In the genomic region with DNA sequence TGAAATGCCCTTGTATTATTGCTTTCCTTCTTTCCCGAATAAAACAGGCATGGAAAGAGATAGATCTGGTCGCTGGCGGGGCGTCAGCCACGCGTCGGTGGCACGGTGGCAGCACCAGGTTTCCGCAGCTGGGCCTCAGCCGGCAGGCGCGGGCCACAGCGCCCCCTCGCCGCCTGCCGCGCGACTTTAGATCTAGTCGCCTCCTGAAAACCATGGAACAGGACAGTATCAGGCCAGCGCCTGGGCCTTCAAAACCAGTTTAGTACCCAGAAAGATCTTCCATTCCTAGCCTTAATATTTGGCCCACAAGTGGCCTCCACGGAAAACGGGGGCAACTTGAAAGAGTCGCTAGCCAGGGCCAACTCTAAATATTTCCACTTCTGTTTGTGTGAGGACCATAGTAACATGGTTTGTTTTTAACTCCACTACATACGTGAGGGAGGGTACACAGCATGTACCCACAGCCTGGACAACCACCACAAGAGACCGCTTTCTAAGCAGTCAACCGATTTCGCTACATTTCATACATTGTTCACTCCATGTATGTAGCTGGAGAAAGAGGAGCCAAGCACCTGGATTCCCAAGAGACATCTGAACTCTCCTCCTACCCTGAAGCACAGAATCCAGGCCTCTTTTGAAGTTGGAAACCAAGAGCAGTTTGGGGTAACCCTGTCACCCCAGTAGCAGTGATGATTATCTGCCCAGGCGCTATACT, we compare ENCODE assay signal across 8 mouse cellular contexts. TPM values are rescaled to one million over a fixed set of nuclear protein-coding genes. Genes with fewer than 3 reads are reported as not detected.
DNase-seq lines count a peak whose midpoint lies in the region; ATAC-seq lines count a peak whose summit lies in the region.

No protein-coding gene starts in this region.

- no peak overlapping the region for H3K9ac ChIP-seq in forebrain, embryonic 14.5 days (ENCODE audit: low read length)
- H3K9ac ChIP-seq in embryonic facial prominence, embryonic 13.5 days: no peak overlapping the region
- no peak overlapping the region for H3K9ac ChIP-seq in midbrain, embryonic 13.5 days (replicated peaks)

- H3K4me1 ChIP-seq in forebrain, embryonic 14.5 days (ENCODE audit: control insufficient read depth, insufficient read depth, low read length): peaks cover 10% of the 10 kb centered on the region
- peaks cover 43% of the 10 kb centered on the region for H3K4me1 ChIP-seq in forebrain, embryonic 10.5 days
- H3K4me1 ChIP-seq in embryonic facial prominence, embryonic 13.5 days: peaks cover 28% of the 10 kb centered on the region
- H3K4me1 ChIP-seq in midbrain, embryonic 13.5 days (replicated peaks): peaks cover 47% of the 10 kb centered on the region

- 0 out of 2 replicates have a peak overlapping the region, but pooled peaks have one; percentile 4 for H3K4me3 ChIP-seq in forebrain, embryonic 14.5 days (ENCODE audit: low read depth, low read length)
- H3K4me3 ChIP-seq in forebrain, embryonic 10.5 days: no peak overlapping the region
- peak overlapping the region; percentile 33; the same call in 1 of the 2 replicates for H3K4me3 ChIP-seq in embryonic facial prominence, embryonic 13.5 days
- peak overlapping the region; percentile 78 for H3K4me3 ChIP-seq in midbrain, embryonic 13.5 days (replicated peaks)

- no peak overlapping the region for H3K27ac ChIP-seq in forebrain, embryonic 14.5 days (ENCODE audit: low read depth, low read length)
- H3K27ac ChIP-seq in forebrain, embryonic 10.5 days: no peak overlapping the region
- no peak overlapping the region for H3K27ac ChIP-seq in embryonic facial prominence, embryonic 13.5 days
- no peak overlapping the region for H3K27ac ChIP-seq in midbrain, embryonic 13.5 days

- no peaks in the 10 kb centered on the region; the same call in 1 of the 2 replicates for H3K9me3 ChIP-seq in forebrain, embryonic 14.5 days (replicated peaks; ENCODE audit: control insufficient read depth, low read length)
- no peaks in the 10 kb centered on the region for H3K9me3 ChIP-seq in forebrain, embryonic 10.5 days
- no peaks in the 10 kb centered on the region for H3K9me3 ChIP-seq in embryonic facial prominence, embryonic 13.5 days
- no peaks in the 10 kb centered on the region for H3K9me3 ChIP-seq in midbrain, embryonic 13.5 days

- H3K36me3 ChIP-seq in forebrain, embryonic 14.5 days (ENCODE audit: control insufficient read depth, insufficient read depth, low read length): no peaks in the 10 kb centered on the region
- H3K36me3 ChIP-seq in forebrain, embryonic 10.5 days (replicated peaks): no peaks in the 10 kb centered on the region
- H3K36me3 ChIP-seq in embryonic facial prominence, embryonic 13.5 days: no peaks in the 10 kb centered on the region
- H3K36me3 ChIP-seq in midbrain, embryonic 13.5 days: no peaks in the 10 kb centered on the region

- peaks cover 95% of the 10 kb centered on the region for H3K27me3 ChIP-seq in forebrain, embryonic 14.5 days (replicated peaks; ENCODE audit: control insufficient read depth, insufficient read depth, low read length)
- peaks cover 100% of the 10 kb centered on the region for H3K27me3 ChIP-seq in forebrain, embryonic 10.5 days (ENCODE audit: poor library complexity, severe bottlenecking)
- H3K27me3 ChIP-seq in embryonic facial prominence, embryonic 13.5 days: peaks cover 97% of the 10 kb centered on the region
- H3K27me3 ChIP-seq in midbrain, embryonic 13.5 days: peaks cover 70% of the 10 kb centered on the region

- ATAC-seq in forebrain, embryonic 14.5 days: no peak
- ATAC-seq in embryonic facial prominence, embryonic 13.5 days (ENCODE audit: insufficient number of reproducible peaks, insufficient read depth, low FRiP score, low TSS enrichment, low read depth): no peak
- ATAC-seq in midbrain, embryonic 13.5 days: no peak

- 3% methylated on average over 28 of the region's 28 CpGs for WGBS in forebrain, embryonic 14.5 days
- WGBS in forebrain, embryonic 10.5 days: 4% methylated on average over 28 of the region's 28 CpGs
- WGBS in embryonic facial prominence, embryonic 13.5 days: 7% methylated on average over 28 of the region's 28 CpGs
- whole genome bisulfite sequencing in midbrain, embryonic 13.5 days: 9% methylated on average over 28 of the region's 28 CpGs

- peak; percentile 44 for DNase-seq in forebrain, embryonic 14.5 days (ENCODE audit: low spot score)
- DNase-seq in forebrain, embryonic 10.5 days (ENCODE audit: extremely low spot score, low spot score): no peak
- DNase-seq in kidney, postnatal 14 days: peak; percentile 59
- no peak for DNase-seq in gastrocnemius, postnatal 10 days
- no peak for DNase-seq in thymus, postnatal 36 days
- no peak for DNase-seq in T-cell, adult 2 months (ENCODE audit: low spot score)

- H3K4me2 ChIP-seq in forebrain, embryonic 14.5 days (ENCODE audit: low read length): no peak overlapping the region
- H3K4me2 ChIP-seq in embryonic facial prominence, embryonic 13.5 days: peak overlapping the region; percentile 53
- peak overlapping the region; percentile 77 for H3K4me2 ChIP-seq in midbrain, embryonic 13.5 days (replicated peaks)

RNA-seq across cellular contexts. Expression of a gene that starts 3.2 kb away (rescaled TPM):
- 1.9 and 2.4 TPM in 2 replicates for polyA plus RNA-seq in forebrain, embryonic 14.5 days (2014; fragmentation: Nextera tagmentation; extraction: Ambion mirVana)
- polyA plus RNA-seq in forebrain, embryonic 10.5 days (2016; fragmentation: Nextera tagmentation; extraction: Ambion mirVana): 1.1 and 1.9 TPM in 2 replicates
- polyA plus RNA-seq in embryonic facial prominence, embryonic 13.5 days (2015; fragmentation: Nextera tagmentation; extraction: Ambion mirVana): 16.7 and 22.1 TPM in 2 replicates
- polyA plus RNA-seq in midbrain, embryonic 13.5 days (2015; fragmentation: Nextera tagmentation; extraction: Ambion mirVana): 36.7 and 45.1 TPM in 2 replicates
- under 1 TPM in 1 of 2 experiments, not detected in 1; 0.18 TPM for total RNA-seq in gastrocnemius, postnatal 10 days (2021)

Comparison
In these comparisons a context has a peak if more than half of its experiments do, and no peak if none do; other contexts are left out.
1. DNase-seq: peak in forebrain, embryonic 14.5 days (single experiment) and kidney, postnatal 14 days (single experiment); none in forebrain, embryonic 10.5 days (single experiment), gastrocnemius, postnatal 10 days (single experiment), thymus, postnatal 36 days (0 of 2) and T-cell, adult 2 months (single experiment).